Mouse (Mus musculus): ENCODE measurements around the gene Zfp91.

GRCm38 (mm10) chr19:12813883-12814282 is 18.0 kb upstream of the Zfp91 start:
- no peak for TF ChIP-seq CTCF (IDR thresholded peaks at IDR 0.05; ENCODE audit: extremely low read depth, insufficient read depth, insufficient read length, insufficient replicate concordance)
- no peak for TF ChIP-seq POLR2A (IDR thresholded peaks at IDR 0.05; ENCODE audit: low read depth, low read length)

All from spleen, adult 2 months (tissue).